Mouse (Mus musculus): ENCODE measurements around the gene Scnm1. TPM values are rescaled to one million over a fixed set of nuclear protein-coding genes. Genes with fewer than 3 reads are reported as not detected.
"Not testable (repeated sequence)": the region's sequence is repeated elsewhere in the genome, so short reads cannot be mapped to it uniquely, and the experiment has no call there.

The Scnm1 gene
- polyA plus RNA-seq, 1 experiment = 34.3 TPM

DNA sequence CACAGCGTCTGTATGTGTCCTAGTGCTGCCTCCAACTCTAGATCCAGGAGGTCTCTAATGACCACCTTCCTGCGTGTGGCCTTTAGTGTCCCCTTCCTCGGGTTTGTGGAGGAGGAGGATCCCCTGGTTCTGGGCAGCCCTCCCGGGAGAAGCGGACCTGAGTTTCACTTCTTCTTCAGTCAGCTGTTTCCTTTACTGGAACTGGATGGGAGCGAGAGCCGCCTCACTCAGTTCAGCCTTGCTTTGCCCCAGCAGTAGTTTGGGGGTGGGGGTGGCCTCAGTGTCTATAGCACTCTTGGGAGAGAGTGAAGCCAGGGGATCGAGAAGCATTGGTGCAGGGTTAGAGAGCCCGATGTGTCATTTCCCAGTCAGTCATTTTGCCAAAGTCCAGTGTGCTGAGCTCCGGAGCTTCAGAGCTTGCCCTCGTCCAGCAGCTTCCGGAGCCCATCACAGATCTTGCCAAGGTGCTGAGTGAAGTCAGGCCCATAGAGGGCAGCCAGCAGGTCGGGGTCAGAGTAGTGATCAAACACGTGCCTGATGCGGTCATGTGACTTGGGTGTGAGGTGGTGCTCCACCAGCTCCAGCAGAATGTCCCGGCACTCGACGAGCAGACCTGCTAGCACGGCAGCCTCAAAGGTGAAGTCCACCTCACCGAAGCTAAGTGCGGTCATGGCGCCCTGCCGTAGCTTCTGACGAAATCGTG is 5.9 kb upstream of the Scnm1 start:
- WGBS = 78% methylated on average over 25 of the region's 25 CpGs
- peaks cover 6% of the 10 kb centered on the region for H3K4me1 ChIP-seq (ENCODE audit: control insufficient read depth, insufficient read depth, insufficient read length, low read length)
- peaks cover 17% of the 10 kb centered on the region for H3K36me3 ChIP-seq (ENCODE audit: control insufficient read depth, insufficient read depth, low read length)
- TF ChIP-seq CTCF (IDR thresholded peaks at IDR 0.05; ENCODE audit: extremely low read depth, insufficient read length, insufficient replicate concordance, low read depth, low read length) = no peak
- TF ChIP-seq POLR2A (IDR thresholded peaks at IDR 0.05; ENCODE audit: low read depth, low read length) = no peak
- H3K27ac ChIP-seq (ENCODE audit: insufficient read depth, low read depth, low read length) = no peak overlapping the region
- H3K4me3 ChIP-seq (ENCODE audit: low read depth, low read length) = no peak overlapping the region; the same call in 1 of the 2 replicates
- H3K27me3 ChIP-seq (ENCODE audit: control insufficient read depth, insufficient read depth, low read length) = no peaks in the 10 kb centered on the region

DNA sequence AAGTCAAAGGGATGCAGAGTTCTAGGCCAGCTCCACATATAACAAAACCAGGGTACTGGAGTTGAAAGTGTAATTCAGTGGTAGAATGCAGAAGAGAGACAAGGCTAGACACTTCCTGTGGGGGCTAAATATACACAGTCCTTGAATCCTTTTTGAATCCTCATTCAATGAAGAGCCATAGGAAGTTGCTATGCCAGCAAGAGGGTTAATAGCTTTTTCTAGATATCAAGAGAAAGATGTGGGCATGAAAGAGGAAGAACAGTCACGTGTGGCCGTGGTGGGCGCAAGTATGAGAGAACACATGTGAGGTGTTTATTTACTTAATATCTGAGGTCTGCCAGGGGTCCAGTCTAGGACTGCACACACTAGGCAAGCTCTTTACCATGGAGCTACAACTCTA is 2.5 kb upstream of the Scnm1 start:
- 90% methylated on average over 3 of the region's 3 CpGs for WGBS
- Histone ChIP-seq H3K4me3 (ENCODE audit: low read depth, low read length) (no peak overlapping the region), H3K4me1 (ENCODE audit: control insufficient read depth, insufficient read depth, insufficient read length, low read length) (peaks cover 9% of the 10 kb centered on the region), H3K27me3 (ENCODE audit: control insufficient read depth, insufficient read depth, low read length) (no peaks in the 10 kb centered on the region), H3K36me3 (ENCODE audit: control insufficient read depth, insufficient read depth, low read length) (peaks cover 20% of the 10 kb centered on the region), H3K27ac (ENCODE audit: insufficient read depth, low read depth, low read length) (no peak overlapping the region)
- TF ChIP-seq POLR2A (IDR thresholded peaks at IDR 0.05; ENCODE audit: low read depth, low read length) (no peak), CTCF (IDR thresholded peaks at IDR 0.05; ENCODE audit: extremely low read depth, insufficient read length, insufficient replicate concordance, low read depth, low read length) (no peak)

DNA sequence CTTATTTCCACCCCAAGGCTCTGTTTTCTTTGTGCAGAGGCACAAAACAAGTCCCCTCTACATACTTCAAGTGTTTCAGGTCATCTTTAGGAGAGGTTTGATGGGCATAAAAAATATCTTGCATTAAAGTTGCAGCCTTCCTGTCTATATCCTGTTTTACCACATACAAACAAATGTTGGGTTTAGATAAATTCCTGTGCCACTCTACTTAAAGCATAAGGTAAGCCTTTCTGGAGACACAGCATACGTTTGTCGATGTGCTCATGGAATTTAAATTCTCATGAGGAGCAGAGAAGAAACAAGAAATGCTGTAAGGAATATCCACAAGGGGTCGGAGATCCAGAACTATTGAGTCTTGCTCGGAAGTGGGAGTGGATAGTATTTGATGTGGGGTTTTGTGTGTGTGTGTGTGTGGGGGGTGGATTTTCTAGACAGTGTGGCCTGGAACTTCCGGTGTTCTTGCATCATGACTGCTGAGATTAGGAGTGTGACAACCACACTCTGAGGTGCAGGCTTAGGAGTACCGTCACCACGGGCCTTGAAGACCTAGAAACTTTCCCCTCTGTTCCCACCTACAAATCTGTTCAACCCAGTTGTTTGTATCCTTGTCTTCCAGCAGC is 1.7 kb upstream of the Scnm1 start:
- TF ChIP-seq CTCF (IDR thresholded peaks at IDR 0.05; ENCODE audit: extremely low read depth, insufficient read length, insufficient replicate concordance, low read depth, low read length) (no peak), POLR2A (IDR thresholded peaks at IDR 0.05; ENCODE audit: low read depth, low read length) (no peak)
- peaks cover 9% of the 10 kb centered on the region for H3K4me1 ChIP-seq (ENCODE audit: control insufficient read depth, insufficient read depth, insufficient read length, low read length)
- WGBS = 65% methylated on average over 7 of the region's 7 CpGs
- H3K27ac ChIP-seq (ENCODE audit: insufficient read depth, low read depth, low read length) = peak overlapping the region; percentile 34; the same call in 1 of the 2 replicates
- no peaks in the 10 kb centered on the region for H3K27me3 ChIP-seq (ENCODE audit: control insufficient read depth, insufficient read depth, low read length)
- no peak overlapping the region for H3K4me3 ChIP-seq (ENCODE audit: low read depth, low read length)
- peaks cover 23% of the 10 kb centered on the region for H3K36me3 ChIP-seq (ENCODE audit: control insufficient read depth, insufficient read depth, low read length)

DNA sequence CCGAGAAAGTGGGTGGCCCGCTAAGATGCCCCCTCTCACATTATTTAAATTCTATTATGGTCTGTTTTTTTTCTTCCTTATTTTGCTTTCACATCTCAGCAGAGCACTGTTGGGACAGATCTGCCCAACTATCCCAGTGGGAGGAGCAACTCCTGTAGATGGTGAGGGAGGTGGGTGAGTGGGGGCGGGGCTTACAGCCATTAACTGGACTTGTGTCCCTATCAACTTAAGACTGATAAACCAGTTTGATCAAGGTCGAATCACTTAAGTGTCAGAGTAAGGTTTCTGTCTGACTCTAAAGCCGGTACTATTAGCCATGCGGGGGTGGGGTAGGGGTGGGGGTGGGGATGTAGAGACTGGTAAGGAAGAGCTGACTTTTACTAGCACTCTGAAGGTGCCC is 1.2 kb upstream of the Scnm1 start:
- Histone ChIP-seq H3K4me1 (ENCODE audit: control insufficient read depth, insufficient read depth, insufficient read length, low read length) (peaks cover 7% of the 10 kb centered on the region; the same call in 1 of the 2 replicates), H3K27me3 (ENCODE audit: control insufficient read depth, insufficient read depth, low read length) (no peaks in the 10 kb centered on the region), H3K4me3 (ENCODE audit: low read depth, low read length) (peak overlapping the region; percentile 56), H3K27ac (ENCODE audit: insufficient read depth, low read depth, low read length) (peak overlapping the region; percentile 71), H3K36me3 (ENCODE audit: control insufficient read depth, insufficient read depth, low read length) (peaks cover 20% of the 10 kb centered on the region)
- TF ChIP-seq CTCF (IDR thresholded peaks at IDR 0.05; ENCODE audit: extremely low read depth, insufficient read length, insufficient replicate concordance, low read depth, low read length) (no peak), POLR2A (IDR thresholded peaks at IDR 0.05; ENCODE audit: low read depth, low read length) (peak; percentile 38; the same call in 1 of the 2 replicates)
- 4% methylated on average over 6 of the region's 6 CpGs for WGBS

DNA sequence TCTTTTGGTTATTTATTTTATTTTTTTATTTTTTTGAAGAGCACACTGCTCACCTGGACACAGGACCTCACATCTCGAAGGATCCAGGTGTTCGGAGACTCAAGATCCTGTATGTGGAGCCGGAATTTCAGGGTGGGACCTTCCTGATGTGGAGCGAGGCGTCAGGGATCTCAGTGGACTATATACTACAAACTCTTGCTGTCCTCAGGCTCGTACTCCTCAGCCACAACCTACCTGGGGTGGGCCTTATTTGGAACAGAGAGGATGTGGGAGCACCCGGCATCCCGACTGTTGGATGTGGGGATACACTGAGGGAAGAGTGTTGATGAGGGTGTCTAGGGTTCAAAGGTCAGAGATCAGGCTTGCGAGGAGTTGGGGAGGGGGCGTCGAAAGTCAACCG is 322 bp upstream of the Scnm1 start:
- H3K4me1 ChIP-seq (ENCODE audit: control insufficient read depth, insufficient read depth, insufficient read length, low read length); H3K27me3 ChIP-seq (ENCODE audit: control insufficient read depth, insufficient read depth, low read length); H3K27ac ChIP-seq (ENCODE audit: insufficient read depth, low read depth, low read length): not testable (repeated sequence)
- H3K36me3 ChIP-seq (ENCODE audit: control insufficient read depth, insufficient read depth, low read length) = peaks cover 19% of the 10 kb centered on the region
- no CpG with 5 or more reads among the region's 12 CpGs for WGBS
- peak overlapping the region; percentile 55; the same call in 1 of the 2 replicates for H3K4me3 ChIP-seq (ENCODE audit: low read depth, low read length)

DNA sequence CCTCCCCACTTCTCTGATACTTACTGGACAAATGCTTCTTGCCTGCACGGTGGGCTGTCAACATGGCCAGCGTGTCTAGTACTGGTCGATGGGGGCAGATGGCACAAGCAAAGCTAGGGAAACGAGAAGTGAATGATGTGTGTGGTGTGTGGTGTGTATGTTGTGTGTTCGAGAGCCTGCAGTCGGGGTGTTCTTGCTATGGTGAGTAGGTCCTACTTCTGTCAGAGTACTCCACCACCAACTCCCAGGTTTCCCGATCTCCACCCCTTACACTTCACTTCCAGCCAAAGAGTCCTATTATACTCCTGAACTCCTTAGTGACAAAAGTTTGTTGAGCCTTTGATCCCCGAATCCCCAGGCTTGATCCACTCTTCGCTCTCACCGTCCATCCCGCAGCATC is 635 bp downstream of the Scnm1 start:
- WGBS = 49% methylated on average over 11 of the region's 11 CpGs
- Histone ChIP-seq H3K36me3 (ENCODE audit: control insufficient read depth, insufficient read depth, low read length) (peaks cover 24% of the 10 kb centered on the region), H3K4me3 (ENCODE audit: low read depth, low read length) (peak overlapping the region; percentile 55), H3K4me1 (ENCODE audit: control insufficient read depth, insufficient read depth, insufficient read length, low read length) (peaks cover 5% of the 10 kb centered on the region; the same call in 1 of the 2 replicates), H3K27me3 (ENCODE audit: control insufficient read depth, insufficient read depth, low read length) (no peaks in the 10 kb centered on the region), H3K27ac (ENCODE audit: insufficient read depth, low read depth, low read length) (peak overlapping the region; percentile 24; the same call in 1 of the 2 replicates)
- TF ChIP-seq POLR2A (IDR thresholded peaks at IDR 0.05; ENCODE audit: low read depth, low read length) (no peak), CTCF (IDR thresholded peaks at IDR 0.05; ENCODE audit: extremely low read depth, insufficient read length, insufficient replicate concordance, low read depth, low read length) (no peak)

DNA sequence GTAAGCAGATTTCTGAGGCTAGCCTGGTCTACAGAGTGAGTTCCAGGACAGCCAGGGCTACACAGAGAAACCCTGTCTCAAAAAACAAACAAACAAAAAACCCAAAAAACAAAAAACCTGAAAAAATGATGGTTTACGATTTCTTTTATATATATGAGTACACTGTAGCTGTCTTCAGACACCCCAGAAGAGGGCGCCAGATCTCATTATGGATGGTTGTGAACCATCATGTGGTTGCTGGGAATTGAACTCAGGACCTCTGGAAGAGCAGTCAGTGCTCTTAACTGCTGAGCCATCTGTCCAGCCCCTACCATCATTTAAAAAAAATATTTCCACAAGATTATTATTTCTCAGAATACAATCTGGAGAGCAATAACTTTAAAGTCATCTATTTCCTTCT is 1.4 kb downstream of the Scnm1 start:
- not testable (repeated sequence) for H3K27me3 ChIP-seq (ENCODE audit: control insufficient read depth, insufficient read depth, low read length); H3K4me3 ChIP-seq (ENCODE audit: low read depth, low read length); H3K4me1 ChIP-seq (ENCODE audit: control insufficient read depth, insufficient read depth, insufficient read length, low read length); H3K27ac ChIP-seq (ENCODE audit: insufficient read depth, low read depth, low read length)
- WGBS = 98% methylated on average over 2 of the region's 2 CpGs
- peaks cover 21% of the 10 kb centered on the region for H3K36me3 ChIP-seq (ENCODE audit: control insufficient read depth, insufficient read depth, low read length)
- peak; percentile 22; the same call in 1 of the 2 replicates for TF ChIP-seq CTCF (IDR thresholded peaks at IDR 0.05; ENCODE audit: extremely low read depth, insufficient read length, insufficient replicate concordance, low read depth, low read length)

Data from small intestine, adult 2 months (tissue).